Mouse (Mus musculus) layer of hippocampus, postnatal 36 days (tissue): Measurements from ENCODE around the gene Slc12a8. TPM values are rescaled to one million over a fixed set of nuclear protein-coding genes. Genes with fewer than 3 reads are reported as not detected.

Source experiments
- DNase-seq, 2 experiments: peaks; one replicate each; pipeline ENCODE4 v3.0.0; 2022
- total RNA-seq, 2 experiments: library from RNA; stranded (reverse); gene quantifications; 2 replicates each; pipeline ENCODE4 v1.2.3; 2021

Gene Slc12a8
- total RNA-seq, 2 experiments from 2014 or later, result 0.37 to 0.88 TPM

GRCm38 (mm10) chr16:33698277-33698790 is 181.2 kb downstream of the Slc12a8 start:
- DNase-seq, result no peak

GRCm38 (mm10) chr16:33700584-33700983 is 183.5 kb downstream of the Slc12a8 start:
- DNase-seq, result no peak

GRCm38 (mm10) chr16:33701872-33702271 is 184.7 kb downstream of the Slc12a8 start:
- DNase-seq, result no peak

- no peak for DNase-seq
These were observed 187.2 kb downstream of the Slc12a8 start for GRCm38 (mm10) chr16:33704289-33704688.

- DNase-seq, result no peak
These were observed 188.1 kb downstream of the Slc12a8 start for GRCm38 (mm10) chr16:33705258-33705657.

- no peak for DNase-seq
These were observed 189.2 kb downstream of the Slc12a8 start for GRCm38 (mm10) chr16:33706111-33706890.

GRCm38 (mm10) chr16:33708031-33708430 is 190.9 kb downstream of the Slc12a8 start:
- no peak for DNase-seq

- DNase-seq, result no peak
These were observed 191.7 kb downstream of the Slc12a8 start for GRCm38 (mm10) chr16:33708585-33709397.

Other genes with a start within 250 kb of the Slc12a8 start
- gene Zfp148, start 136.5 kb upstream of the Slc12a8 start, total RNA-seq, result 100 to 1,000 TPM; 159 to 164 TPM
- gene Heg1, start 167.0 kb downstream of the Slc12a8 start, total RNA-seq, result 10 to 100 TPM; 21.8 to 26.4 TPM